Mouse (Mus musculus) kidney, postnatal 4 days (tissue): ENCODE data around the gene Hist1h4b.
"Not testable (repeated sequence)": the region's sequence is repeated elsewhere in the genome, so short reads cannot be mapped to it uniquely, and the experiment has no call there.

Experiments
- DNase-seq, 2 experiments: peaks; one replicate each; pipeline ENCODE4 v3.0.0; 2021; ENCODE audit warnings: mixed read lengths in 2 of 2

Gene Hist1h4b

DNA sequence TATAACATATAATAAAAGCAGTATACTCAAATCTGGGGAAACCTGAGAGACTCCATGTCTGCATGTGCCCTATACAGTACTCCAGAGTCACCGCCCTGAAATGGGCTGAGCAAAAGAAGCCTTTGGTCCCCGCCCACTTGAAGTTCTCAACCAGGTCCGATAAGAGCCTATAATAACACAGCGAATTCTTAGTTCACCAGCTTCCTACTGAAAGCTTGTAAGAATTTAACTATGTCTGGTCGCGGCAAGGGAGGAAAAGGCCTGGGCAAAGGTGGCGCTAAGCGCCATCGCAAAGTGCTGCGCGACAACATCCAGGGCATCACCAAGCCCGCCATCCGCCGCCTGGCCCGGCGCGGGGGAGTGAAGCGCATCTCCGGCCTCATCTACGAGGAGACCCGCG, at the start of gene Hist1h4b:
Hist1h4b (plus strand) TSS at position 224 of the 400 bp plus-strand sequence.
- DNase-seq: peak; percentile 92 to 93

DNA sequence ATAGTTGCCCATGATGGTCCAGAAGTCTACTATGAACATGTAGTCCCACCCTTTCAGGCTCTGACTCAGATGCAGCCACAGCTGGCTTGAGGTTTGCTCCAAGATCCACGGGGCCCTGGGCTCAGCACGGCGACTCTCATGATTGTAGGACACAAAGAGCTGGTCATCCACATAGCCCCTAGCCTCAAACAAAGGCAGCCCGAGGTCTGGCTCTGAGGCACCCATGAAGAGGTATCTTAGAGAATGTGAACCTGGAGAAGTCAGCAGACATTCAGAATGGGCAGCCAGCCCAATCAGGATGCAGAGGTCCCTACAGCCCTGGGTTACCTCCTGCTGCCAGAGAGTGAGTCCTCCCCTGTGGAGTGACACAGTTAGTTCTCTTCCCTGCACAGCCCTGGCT, 48.8 kb upstream of the Hist1h4b start:
- no peak for DNase-seq

DNA sequence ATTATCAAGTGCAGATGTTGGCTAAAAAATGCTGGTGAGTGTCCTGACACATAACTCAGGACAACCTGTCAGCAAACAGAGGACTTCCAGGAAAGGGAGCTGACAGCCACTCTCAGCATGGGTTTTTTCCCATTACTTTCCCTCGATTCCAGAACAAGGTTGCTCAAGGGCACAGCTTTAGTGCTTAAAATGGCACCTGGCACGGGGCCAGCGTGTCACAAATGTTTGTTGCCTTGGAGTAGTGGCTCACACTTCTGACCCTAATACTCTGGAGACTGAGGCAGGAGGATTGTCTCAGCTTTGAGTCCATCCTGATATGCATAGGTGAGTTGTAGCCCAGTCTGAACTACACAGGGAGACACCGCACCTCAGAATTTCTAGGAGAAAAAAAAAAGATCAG, 48.2 kb upstream of the Hist1h4b start:
- DNase-seq: no peak

DNA sequence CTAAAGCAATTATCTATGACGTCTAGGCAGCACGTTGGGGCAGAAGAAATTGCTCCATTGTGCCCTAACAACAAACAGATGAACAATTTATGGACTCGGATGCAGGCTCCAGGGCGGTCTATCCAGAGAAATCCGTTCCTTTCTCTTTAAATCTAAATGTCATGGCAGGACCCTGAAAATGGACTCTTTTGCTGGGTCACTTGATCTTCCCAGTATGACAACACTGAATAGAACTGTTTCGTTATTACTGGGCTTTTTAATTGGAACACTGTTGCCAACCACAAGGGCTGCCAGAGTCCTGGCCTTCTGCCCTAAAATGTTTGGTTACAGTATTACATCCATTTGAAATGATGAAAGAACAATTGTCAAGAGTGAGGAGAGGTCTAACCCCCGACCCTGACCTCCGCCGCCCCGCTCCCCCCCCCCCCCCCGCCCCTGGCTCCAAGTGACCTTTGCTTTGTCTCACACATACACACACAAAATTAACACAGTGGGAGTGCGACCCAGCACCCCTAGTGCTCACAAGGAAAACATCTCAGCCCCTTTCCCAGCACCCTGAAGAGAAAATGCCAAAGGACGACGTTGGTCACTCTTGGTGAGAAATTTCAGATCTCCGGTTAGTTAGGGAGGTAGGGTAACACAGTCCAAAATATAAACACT, 47.0 kb upstream of the Hist1h4b start:
- DNase-seq: no peak

DNA sequence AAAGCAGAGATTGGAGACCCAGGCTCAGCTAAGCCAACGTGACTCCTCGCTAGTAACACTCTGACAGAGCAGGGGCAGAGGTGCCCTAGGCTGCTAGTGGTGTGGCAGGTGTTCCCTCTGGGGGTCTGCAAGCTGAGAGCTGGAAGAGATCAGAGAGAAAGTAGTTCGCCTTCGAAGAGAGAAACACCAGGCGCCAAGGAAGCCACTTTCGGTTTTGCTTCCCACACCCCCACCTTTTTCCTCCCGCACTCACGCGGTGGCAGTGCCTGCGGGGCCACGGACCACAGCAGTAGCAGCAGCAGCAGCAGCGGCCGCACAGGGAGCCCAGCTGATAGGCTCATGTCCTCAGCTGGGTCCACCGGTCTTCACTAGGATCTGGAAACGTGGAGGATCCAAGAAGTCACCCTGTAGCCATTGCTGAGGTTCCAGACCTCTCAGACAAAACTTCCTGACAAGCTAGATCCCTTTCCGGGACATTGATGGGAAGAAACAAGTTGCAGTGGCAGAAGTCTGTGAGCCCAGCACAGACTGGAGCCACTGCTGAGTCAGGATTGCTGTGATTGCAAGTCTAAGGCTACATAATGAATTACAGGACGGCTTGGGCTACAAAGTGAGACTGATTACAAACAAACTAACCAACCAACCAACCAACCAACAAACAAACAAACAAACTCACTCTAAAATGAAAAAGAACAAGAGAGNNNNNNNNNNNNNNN, 46.3 kb upstream of the Hist1h4b start, which contains the start of gene Hfe:
Hfe (minus strand) TSS at position 481 of the 716 bp plus-strand sequence.
- DNase-seq: peak; percentile 61 to 76

DNA sequence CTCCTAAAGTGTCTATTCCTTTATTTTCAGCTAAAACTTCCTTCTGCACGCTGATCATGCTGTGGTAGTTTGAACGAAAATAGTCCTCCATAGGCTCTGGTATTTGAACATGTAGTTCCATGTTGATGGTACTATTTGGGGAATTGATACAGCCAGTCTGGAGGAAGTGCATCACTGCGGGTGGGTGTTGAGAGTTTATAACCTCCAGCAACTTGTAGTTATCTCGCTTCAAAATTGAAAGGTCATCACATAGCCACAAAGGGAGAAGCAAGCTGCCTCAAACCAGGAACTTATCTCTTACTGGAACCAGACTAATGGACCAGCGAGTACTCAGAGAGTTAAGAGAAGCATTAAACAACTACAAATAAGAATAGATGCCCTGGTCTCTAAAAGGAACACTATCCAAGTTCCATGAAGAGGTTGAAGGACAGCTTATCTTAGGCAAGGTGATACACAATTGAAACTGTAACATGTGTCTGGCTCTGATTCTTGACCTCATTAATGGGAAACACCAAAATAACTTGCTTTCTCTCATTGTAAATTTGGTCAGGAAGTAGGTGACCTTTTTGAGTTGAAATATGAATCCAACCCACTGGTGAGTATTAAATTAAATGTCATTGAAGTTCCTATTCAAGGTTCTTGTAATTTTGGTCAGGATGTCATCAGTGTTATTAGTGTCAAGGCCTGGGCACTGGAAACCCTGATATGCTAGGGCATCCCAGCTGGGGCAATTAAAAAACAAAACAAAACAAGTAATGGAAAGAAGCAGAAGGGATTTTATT, 40.4 kb upstream of the Hist1h4b start:
- no peak for DNase-seq

DNA sequence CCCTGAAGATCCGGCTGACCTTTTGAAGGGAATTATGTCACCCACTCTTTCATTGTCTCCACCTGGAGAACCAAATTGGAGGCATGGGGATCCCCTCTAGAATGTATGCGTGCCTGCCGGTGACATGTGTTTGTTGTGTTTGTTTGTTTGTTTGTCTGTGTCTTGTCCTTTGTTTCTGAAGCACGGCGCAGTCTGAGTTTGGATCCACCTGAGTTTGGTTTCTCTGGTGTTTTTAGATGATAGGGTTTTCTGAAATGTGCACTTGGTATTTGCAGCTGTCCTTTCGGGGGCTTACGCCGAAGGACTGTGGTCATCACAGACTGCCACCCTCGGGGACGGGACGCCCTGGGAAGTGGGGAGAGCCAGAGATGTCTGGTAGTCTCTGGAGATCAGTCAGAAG, 39.6 kb upstream of the Hist1h4b start:
- DNase-seq: no peak

DNA sequence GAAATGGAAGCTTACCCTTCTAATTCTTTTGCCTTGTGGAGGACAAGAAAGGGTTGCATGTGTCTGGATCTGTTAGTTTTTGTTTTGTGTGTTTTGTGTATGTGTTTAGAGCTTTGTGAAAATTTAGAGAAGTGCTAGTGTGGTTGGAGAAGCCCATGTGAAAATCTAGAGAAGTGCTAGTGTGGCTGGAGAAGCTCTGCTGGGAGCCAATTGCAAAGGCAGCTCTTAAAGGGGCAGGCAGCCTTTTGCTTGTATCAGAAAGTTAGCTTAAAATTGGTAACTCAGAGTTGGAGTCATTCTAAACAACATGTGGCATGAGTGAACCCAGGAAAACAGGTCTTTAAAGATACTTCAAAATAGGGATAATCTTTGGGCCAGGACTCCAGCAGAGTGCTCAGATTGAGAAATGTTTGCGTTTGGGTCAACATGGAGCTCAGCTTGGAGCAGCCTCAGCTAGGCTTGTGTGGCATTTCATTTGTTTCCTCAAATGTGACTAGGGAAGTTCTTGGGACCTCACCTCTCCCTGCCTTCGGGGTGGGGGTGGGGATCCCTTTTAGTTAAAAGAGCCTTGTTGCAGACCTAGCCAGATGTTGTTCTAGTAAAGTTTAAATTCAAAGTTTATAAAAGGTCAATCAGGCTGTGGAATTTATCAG, 39.1 kb upstream of the Hist1h4b start:
- not testable (repeated sequence) for DNase-seq

DNA sequence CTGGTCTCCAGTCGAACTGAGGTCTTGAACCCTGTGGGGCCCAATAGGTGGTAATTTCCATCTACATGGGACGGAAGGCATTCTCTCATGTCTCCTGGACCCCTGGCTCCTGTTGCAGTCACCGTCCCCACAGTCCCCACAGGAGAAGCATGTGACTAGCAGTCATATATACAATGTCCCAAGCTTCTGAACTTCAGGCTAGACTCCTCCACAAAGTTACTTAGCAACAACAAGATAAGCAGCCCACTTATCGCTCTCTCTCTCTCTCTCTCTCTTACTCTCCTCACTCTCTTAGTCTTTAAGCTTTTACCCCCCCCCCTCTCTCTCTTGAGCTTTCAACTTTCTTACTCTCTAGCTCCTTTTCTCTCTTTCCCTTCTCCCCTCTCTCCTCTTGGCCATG, 32.6 kb upstream of the Hist1h4b start:
- no peak for DNase-seq

DNA sequence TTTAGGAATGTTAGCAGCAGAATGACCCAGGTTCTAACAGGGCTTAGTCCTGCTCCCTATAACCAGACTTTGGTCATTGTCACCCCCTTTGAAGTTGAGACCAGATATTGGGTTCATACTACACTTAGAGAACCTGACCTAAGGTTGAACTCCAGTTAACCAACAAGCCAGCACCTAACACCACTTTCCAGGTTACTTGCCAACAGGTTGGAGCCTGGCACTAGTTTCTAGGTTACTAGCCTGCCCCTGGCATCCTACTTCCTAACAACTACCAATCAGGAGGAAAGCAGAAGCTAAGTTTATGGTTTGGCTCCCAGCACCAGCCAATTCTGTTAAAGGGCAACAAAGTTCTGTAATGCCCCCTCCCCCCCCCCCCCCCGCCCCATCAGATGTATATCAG, 31.6 kb upstream of the Hist1h4b start:
- DNase-seq: no peak

DNA sequence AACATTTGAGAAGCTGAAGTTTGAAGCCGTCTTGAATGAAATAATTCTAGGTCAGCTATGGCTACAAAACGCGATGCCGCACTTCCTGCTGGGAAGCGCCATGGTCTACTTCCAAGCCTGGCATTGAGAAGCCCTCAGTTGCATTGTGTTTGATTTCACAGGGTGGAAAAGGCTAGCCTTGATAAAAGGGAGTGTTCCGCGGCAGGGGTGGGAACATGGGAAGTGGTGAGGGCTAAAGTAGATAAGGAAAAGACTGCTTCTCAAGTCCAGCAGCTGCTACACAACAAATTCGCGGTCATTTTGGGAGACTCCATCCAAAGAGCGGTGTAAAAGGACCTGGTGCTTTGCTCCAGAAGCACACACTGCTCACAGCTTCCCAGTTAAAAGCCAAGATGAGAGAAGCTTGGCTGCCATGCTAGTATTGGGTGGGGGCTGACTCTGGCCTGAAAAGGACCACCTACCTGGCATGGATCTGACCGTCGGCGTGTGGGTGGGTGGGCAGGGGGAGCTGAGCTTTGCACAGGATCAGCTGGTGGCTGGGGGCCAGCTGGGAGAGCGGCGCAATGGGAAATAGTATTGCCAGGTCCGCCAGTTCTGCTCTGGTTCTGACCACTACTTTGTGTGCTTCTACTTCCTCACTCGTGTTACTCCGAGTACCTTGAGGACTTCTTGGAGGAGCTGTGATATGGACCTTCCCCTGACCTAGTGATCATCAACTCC, 28.2 kb upstream of the Hist1h4b start:
- no peak for DNase-seq

DNA sequence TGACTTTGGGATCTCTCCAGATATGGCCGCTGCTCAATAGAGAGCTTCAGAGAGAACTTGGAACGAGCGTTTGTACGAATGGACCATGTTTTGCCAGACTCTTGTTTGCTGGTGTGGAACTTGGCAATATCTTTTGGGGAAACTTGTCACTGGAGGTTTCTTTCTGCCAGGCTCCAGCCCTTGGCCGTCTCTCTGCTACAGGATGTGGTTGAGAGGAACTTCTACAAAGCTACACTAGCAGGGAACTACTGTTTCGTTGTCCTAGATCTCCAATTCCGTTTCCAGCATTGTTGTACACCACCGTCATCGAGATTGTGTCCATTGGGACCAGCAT, 27.7 kb upstream of the Hist1h4b start:
- DNase-seq: no peak

DNA sequence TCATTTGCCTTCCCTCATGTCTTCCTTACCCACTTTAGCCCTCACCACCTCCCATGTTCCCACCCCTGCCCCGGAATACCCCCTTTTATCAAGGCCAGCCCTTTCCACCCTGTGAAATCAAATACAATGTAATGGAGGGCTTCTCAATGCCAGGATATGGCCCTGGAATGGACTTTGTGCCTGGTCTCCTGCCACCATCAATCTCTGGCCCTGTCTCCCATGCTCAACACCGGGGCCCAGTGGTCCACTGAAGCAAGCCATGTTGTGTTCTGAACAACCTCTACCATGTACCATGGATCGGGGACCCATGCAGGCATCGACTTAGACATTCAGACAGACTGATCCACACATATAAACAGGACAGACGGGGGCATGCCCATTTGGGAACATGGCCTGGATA, 27.1 kb upstream of the Hist1h4b start:
- DNase-seq: no peak

DNA sequence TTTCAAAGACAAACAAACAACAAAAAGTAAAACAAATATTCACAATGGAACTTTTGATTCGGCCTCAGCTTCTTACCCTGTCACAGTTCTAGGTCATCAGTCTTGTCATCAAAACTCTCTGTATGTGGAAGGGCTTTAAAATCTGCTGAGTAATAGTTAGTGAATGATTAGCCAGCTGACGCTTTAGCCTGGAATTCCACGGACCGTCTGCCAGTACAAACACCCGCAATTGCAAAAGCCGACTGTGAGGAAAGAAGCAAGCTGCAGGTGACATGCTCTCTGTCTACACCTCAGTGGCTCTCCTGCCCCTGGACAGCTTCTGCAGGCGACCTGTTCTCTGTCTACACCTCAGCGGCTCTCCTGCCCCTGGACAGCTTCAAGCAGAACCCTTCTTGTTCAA, 26.3 kb upstream of the Hist1h4b start:
- DNase-seq: peak; percentile 40 to 51

DNA sequence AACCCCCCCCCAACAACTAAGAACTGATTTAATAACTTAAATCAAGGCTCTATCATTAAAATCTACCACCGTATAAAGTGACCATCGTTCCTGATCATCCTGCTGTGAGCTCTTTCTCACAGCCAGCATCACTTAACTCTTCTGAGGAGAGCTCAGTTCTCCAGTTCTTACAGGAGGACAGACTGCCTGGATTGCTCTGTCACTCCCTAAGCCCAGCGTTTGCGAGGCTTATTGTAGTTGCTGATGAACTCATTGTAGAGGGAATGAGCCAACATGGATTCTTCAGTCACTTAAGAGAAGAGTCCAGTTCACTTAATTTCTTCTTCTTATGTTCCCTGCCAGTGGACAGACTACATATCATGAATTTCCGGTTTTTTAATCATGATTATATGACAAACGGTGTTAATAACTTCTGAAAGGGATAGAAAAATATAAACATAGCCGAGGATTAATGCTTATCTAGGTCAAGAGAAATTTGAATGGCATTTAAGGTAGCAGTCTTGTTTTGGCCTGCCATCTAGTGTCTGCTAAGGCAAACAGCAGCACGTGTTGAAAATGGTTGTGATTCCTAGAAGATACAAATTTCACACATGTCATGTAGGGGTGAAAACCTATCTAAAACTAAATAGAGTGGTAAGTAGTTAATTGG, 24.5 kb upstream of the Hist1h4b start:
- peak; percentile 27 to 37 for DNase-seq

DNA sequence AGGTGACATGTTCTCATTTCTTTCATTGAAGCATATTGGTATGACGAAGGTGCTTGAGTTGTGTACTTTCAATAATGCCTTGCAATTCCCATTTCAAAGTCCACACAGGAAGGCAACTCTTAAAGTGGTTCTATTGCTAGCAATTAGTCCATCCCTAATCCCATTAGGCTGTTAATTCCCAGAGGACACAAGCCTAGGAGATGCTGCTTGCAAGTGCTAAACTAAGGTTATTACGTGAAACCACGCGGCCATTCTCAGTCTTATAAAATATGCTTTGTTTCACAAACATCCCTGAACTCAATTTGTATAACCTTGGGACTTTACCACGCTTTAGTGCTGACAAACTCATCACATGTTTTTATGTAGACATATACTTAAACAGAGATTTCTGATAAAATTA, 19.7 kb upstream of the Hist1h4b start:
- DNase-seq: no peak

DNA sequence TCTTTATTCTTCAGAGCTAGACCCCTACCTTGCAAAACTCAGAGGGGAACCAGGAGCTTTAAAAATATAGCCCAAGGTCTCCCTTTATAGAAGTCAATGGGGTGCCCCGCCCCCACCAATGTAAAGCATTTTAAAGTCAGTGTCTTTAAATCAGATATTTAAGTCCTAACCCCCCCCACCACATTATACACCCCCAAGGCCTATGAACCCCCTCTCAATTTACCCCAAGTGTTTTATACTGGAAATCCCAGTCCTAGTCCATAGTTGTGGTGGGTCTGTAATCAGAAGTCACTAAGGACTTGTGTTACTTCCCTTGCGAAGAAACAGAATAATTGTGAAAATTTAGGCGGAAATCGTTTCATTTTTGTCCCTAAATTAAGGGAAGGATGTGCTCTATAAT, 18.8 kb upstream of the Hist1h4b start:
- DNase-seq: peak; percentile 28 to 46

DNA sequence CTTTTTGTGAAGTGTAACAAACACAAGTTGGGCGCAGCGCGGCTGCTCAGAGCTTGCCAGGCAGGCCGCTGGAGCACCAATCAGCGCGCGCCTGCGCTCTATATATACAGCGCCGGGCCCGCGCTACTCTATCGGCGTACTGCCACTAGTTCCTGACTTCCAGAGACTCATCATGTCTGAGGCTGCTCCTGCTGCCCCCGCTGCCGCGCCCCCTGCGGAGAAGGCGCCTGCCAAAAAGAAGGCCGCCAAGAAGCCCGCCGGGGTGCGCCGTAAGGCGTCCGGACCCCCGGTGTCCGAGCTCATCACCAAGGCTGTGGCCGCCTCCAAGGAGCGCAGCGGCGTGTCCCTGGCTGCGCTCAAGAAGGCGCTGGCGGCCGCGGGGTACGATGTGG, 18.1 kb upstream of the Hist1h4b start, which contains the start of gene Hist1h1c:
Hist1h1c (plus strand) TSS at position 132 of the 392 bp plus-strand sequence.
- peak; percentile 91 to 95 for DNase-seq

DNA sequence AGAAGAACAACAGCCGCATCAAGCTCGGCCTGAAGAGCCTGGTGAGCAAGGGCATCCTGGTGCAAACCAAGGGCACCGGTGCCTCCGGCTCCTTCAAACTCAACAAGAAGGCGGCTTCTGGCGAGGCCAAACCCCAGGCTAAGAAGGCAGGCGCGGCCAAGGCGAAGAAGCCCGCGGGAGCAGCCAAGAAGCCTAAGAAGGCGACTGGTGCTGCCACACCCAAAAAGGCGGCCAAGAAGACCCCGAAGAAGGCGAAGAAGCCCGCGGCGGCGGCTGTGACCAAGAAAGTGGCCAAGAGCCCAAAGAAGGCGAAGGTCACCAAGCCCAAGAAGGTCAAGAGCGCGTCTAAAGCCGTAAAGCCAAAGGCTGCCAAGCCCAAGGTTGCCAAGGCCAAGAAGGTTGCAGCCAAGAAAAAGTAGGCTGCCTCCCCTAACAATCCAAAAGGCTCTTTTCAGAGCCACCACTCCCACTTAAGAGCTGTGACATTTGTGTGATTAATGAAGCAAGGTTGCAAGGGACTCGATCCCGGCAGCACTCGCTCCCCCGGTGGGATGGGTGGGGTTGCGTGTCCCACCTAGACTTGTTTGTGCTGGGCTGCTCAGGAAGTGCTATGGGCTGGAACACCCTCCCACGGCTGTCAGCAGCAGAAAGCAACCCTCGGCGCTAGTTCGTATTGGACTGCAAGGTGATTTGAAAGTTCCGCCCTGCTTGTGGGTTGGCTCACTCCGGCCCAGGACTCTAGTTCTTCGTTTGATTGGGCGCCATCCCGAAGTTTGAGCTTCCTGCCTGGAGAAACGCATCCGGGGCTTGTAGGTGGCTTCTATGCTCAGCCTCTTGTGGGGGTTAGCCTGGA, 17.5 kb upstream of the Hist1h4b start:
- DNase-seq: peak; percentile 91 to 94

DNA sequence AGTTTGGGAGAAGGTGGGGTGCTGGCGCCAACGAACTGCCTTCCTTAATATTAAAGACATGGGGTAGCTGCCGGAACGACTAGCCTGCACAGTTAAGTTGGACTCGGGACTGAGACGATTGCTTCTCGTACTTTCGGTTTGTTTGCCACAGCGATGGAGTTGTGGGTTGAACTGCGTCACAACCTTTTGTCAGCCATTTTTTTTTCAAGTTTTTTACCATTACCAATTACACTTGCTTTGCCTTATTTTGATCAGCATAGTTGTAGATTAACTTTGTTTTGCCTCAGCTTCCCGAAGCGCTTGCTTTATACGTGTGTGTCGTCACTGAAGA, 16.9 kb upstream of the Hist1h4b start:
- DNase-seq: no peak

DNA sequence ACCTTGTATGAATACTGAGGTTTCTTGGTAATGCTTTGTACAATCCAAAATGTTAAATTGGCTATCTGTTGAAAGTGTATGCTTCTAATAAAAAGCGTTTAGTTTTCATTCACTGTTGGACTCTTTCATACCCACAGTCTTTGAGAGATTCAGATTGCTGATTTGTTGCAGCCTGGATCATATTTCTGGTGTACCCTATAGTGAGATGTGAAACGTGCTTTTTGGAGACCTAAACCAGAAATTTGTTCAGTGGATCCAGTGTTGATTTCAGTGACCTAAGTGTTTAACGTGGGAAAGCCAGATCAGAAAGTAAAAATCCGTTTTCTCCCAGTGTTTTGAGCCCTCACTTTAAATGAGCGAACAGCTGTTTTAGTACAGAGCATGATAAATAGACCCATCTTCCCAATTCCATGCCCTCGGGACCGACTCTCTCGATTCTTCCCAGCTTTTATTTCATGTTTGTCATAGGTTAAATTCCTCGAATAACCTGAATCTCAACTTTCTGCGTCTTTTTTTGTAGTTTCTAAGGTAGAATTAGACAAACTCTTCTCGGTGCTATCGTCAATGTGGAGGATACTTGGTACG, 16.5 kb upstream of the Hist1h4b start:
- no peak for DNase-seq
